Mouse (Mus musculus) right cerebral cortex, adult 2 months (tissue): ENCODE measurements around the gene Ythdf1.

Experiments used
- DNase-seq, 2 experiments: peaks; one replicate each; pipeline ENCODE4 v3.0.0; 2021 to 2022; ENCODE audit warnings: low spot score in 2 of 2

Gene Ythdf1

GRCm38 (mm10) chr2:180920810-180921400, at the start of gene Ythdf1:
Gene Ythdf1, minus strand, starts transcription at chr2:180920949.
- DNase-seq: peak; percentile 95 to 98

GRCm38 (mm10) chr2:180967010-180967763, 46.4 kb upstream of the Ythdf1 start, which contains the start of gene Arfgap1:
Gene Arfgap1, plus strand, starts transcription at chr2:180967225.
- peak; percentile 94 to 95 for DNase-seq

GRCm38 (mm10) chr2:180966092-180966882, 45.5 kb upstream of the Ythdf1 start:
- DNase-seq: peak in 1 of 2 experiments; percentile 34

GRCm38 (mm10) chr2:180963956-180964355, 43.2 kb upstream of the Ythdf1 start:
- DNase-seq: peak; percentile 80 to 81

GRCm38 (mm10) chr2:180962616-180963308, 42.0 kb upstream of the Ythdf1 start:
- no peak for DNase-seq

GRCm38 (mm10) chr2:180960187-180960586, 39.4 kb upstream of the Ythdf1 start:
- no peak for DNase-seq

- no peak for DNase-seq
These were observed 38.9 kb upstream of the Ythdf1 start for GRCm38 (mm10) chr2:180959605-180960004.

- peak; percentile 59 to 63 for DNase-seq
These were observed 33.6 kb upstream of the Ythdf1 start, which contains the start of gene Nkain4 for GRCm38 (mm10) chr2:180954061-180955047. Gene Nkain4, minus strand, starts transcription at chr2:180954699.

GRCm38 (mm10) chr2:180953638-180954037, 32.9 kb upstream of the Ythdf1 start:
- DNase-seq: no peak

- DNase-seq: no peak
These were observed 32.0 kb upstream of the Ythdf1 start for GRCm38 (mm10) chr2:180952731-180953171.

- DNase-seq: no peak
These were observed 29.2 kb upstream of the Ythdf1 start for GRCm38 (mm10) chr2:180949947-180950346.

GRCm38 (mm10) chr2:180941869-180942268, 21.1 kb upstream of the Ythdf1 start:
- DNase-seq: peak; percentile 25 to 27

- DNase-seq: no peak
These were observed 19.4 kb upstream of the Ythdf1 start for GRCm38 (mm10) chr2:180940187-180940586.

- DNase-seq: no peak
These were observed 11.7 kb upstream of the Ythdf1 start for GRCm38 (mm10) chr2:180932418-180932817.

GRCm38 (mm10) chr2:180928723-180929122, 8.0 kb upstream of the Ythdf1 start, which contains the start of gene Birc7:
Gene Birc7, plus strand, starts transcription at chr2:180929023.
- DNase-seq: no peak

- DNase-seq: peak; percentile 73 to 80
These were observed 4.4 kb upstream of the Ythdf1 start for GRCm38 (mm10) chr2:180925176-180925575.

- DNase-seq: no peak
These were observed 2.0 kb upstream of the Ythdf1 start for GRCm38 (mm10) chr2:180922739-180923138.

GRCm38 (mm10) chr2:180919913-180920809, 588 bp downstream of the Ythdf1 start:
- no peak for DNase-seq

- DNase-seq: no peak
These were observed 4.8 kb downstream of the Ythdf1 start for GRCm38 (mm10) chr2:180915886-180916433.
